36 mouse cellular contexts compared by ENCODE assay signal in the genomic region with DNA sequence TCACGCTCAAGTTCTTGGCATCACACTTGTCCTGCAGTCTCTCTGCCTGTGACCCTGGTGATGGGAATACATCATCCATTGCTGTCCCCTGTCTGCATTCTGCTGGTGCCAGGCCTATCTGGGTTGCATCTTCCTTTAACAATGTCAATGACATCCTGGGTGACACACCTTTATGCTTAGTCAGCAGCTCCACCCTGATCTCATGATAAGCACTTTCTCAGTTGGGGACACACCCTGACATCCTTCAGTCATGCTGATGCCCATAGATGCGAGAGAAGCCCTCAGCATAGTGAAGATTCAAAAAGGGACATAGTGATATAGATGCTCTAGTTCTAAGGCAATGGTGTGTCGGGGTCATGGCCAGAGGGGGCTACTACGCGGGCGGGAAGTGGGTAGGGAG. TPM values are rescaled to one million over a fixed set of nuclear protein-coding genes. Genes with fewer than 3 reads are reported as not detected.
DNase-seq lines count a peak whose midpoint lies in the region; ATAC-seq and TF ChIP-seq lines count a peak whose summit lies in the region.
"Had no signal": no experiment of that assay in that cellular context is flagged by ENCODE, and none has a peak within 500 bp of the region (broad histone marks: within the 10 kb centered on the region; RNA-seq: fewer than 3 reads in every experiment).

No protein-coding gene starts in this region.

- no peak for TF ChIP-seq CTCF in E14TG2a.4 (conservative IDR thresholded peaks at IDR 0.05; ENCODE audit: low read length)
- TF ChIP-seq CTCF in small intestine, adult 2 months (IDR thresholded peaks at IDR 0.05; ENCODE audit: extremely low read depth, insufficient read length, insufficient replicate concordance, low read depth, low read length) = no peak
- TF ChIP-seq CTCF in thymus, adult 2 months (IDR thresholded peaks at IDR 0.05; ENCODE audit: borderline replicate concordance, control insufficient read depth, extremely low read depth, insufficient read depth, low read length, poor library complexity) = no peak
- no peak for TF ChIP-seq CTCF in gastrocnemius, adult 2 months (IDR thresholded peaks at IDR 0.05)

- peak overlapping the region; percentile 4 for H3K4me3 ChIP-seq in megakaryocyte, embryonic 14.5 days (replicated peaks)
- peak overlapping the region; percentile 53; the same call in 1 of the 2 replicates for H3K4me3 ChIP-seq in E14TG2a.4 (replicated peaks; ENCODE audit: low read length)
- H3K4me3 ChIP-seq in small intestine, adult 2 months (ENCODE audit: low read depth, low read length) = no peak overlapping the region
- no peak overlapping the region for H3K4me3 ChIP-seq in thymus, adult 2 months (ENCODE audit: control insufficient read depth, insufficient read depth, low read length)
- H3K4me3 ChIP-seq in gastrocnemius, adult 2 months = no peak overlapping the region
- H3K4me3 ChIP-seq: embryonic facial prominence, embryonic 13.5 days; forebrain, embryonic 10.5 days; midbrain, embryonic 10.5 days; neural tube, embryonic 13.5 days; stomach, embryonic 15.5 days had no signal

- 83% methylated on average over 6 of the region's 6 CpGs for WGBS in small intestine, adult 2 months
- WGBS in thymus, adult 2 months = 92% methylated on average over 6 of the region's 6 CpGs

- intact Hi-C loops in gastrocnemius, adult 2 months (cut with DNase I) = no loop called here

- peak overlapping the region; percentile 88 for H3K27ac ChIP-seq in small intestine, adult 2 months (ENCODE audit: insufficient read depth, low read depth, low read length)
- H3K27ac ChIP-seq in thymus, adult 2 months (ENCODE audit: control insufficient read depth, insufficient read depth, low read length) = no peak overlapping the region
- H3K27ac ChIP-seq in gastrocnemius, adult 2 months = no peak overlapping the region
- H3K27ac ChIP-seq: liver, embryonic 14.5 days; macrophage; midbrain, embryonic 10.5 days; neural tube, embryonic 13.5 days; stomach, embryonic 15.5 days had no signal

- DNase-seq in ZHBTc4 (ENCODE audit: low read depth, low spot score) = peak; percentile 66
- no peak for DNase-seq in thymus, adult 2 months
- DNase-seq in cerebellum, adult 11 months = no peak
- DNase-seq in gastrocnemius, adult 2 months = no peak
- DNase-seq: cerebellum, adult 11-12 months; cerebellum, adult 9-11 months; gastrocnemius, postnatal 10 days; kidney, adult 11 months; liver; lung, adult 2 months; lung, postnatal 10 days; thymus, postnatal 14 days had no signal

- no peaks in the 10 kb centered on the region for H3K36me3 ChIP-seq in megakaryocyte, embryonic 14.5 days (replicated peaks; ENCODE audit: low read length)
- H3K36me3 ChIP-seq in E14TG2a.4 (ENCODE audit: insufficient read depth, low read length) = no peaks in the 10 kb centered on the region
- H3K36me3 ChIP-seq in small intestine, adult 2 months (ENCODE audit: control insufficient read depth, insufficient read depth, low read length) = no peaks in the 10 kb centered on the region
- no peaks in the 10 kb centered on the region for H3K36me3 ChIP-seq in thymus, adult 2 months (ENCODE audit: control insufficient read depth, insufficient read depth, low read length)
- H3K36me3 ChIP-seq: embryonic facial prominence, embryonic 13.5 days; forebrain, embryonic 10.5 days; G1E; midbrain, embryonic 10.5 days; neural tube, embryonic 13.5 days; stomach, embryonic 15.5 days had no signal

- H3K9me3 ChIP-seq in megakaryocyte, embryonic 14.5 days = peaks cover 7% of the 10 kb centered on the region
- H3K9me3 ChIP-seq in E14TG2a.4 (ENCODE audit: low read length) = no peaks in the 10 kb centered on the region
- H3K9me3 ChIP-seq: embryonic facial prominence, embryonic 13.5 days; forebrain, embryonic 10.5 days; G1E; midbrain, embryonic 10.5 days; neural tube, embryonic 13.5 days; stomach, embryonic 15.5 days had no signal

- H3K27me3 ChIP-seq in megakaryocyte, embryonic 14.5 days (replicated peaks) = peaks cover 2% of the 10 kb centered on the region
- no peaks in the 10 kb centered on the region for H3K27me3 ChIP-seq in E14TG2a.4 (ENCODE audit: insufficient read depth, low read length)
- H3K27me3 ChIP-seq in small intestine, adult 2 months (ENCODE audit: control insufficient read depth, insufficient read depth, low read length) = no peaks in the 10 kb centered on the region
- H3K27me3 ChIP-seq in thymus, adult 2 months (ENCODE audit: control insufficient read depth, insufficient read depth, low read length) = no peaks in the 10 kb centered on the region
- H3K27me3 ChIP-seq: embryonic facial prominence, embryonic 13.5 days; neural tube, embryonic 13.5 days; stomach, embryonic 15.5 days had no signal

- no peak for ATAC-seq in megakaryocyte, adult 5-6 weeks (ENCODE audit: poor library complexity, severe bottlenecking)
- ATAC-seq: forebrain, postnatal 0 days; hindbrain, embryonic 16.5 days had no signal

- no peak for TF ChIP-seq POLR2A in small intestine, adult 2 months (IDR thresholded peaks at IDR 0.05; ENCODE audit: low read depth, low read length)
- no peak for TF ChIP-seq POLR2A in thymus, adult 2 months (IDR thresholded peaks at IDR 0.05; ENCODE audit: control insufficient read depth, extremely low read depth, insufficient read depth, low read length, poor library complexity)

- H3K4me1 ChIP-seq in megakaryocyte, embryonic 14.5 days = peaks cover 36% of the 10 kb centered on the region
- peaks cover 97% of the 10 kb centered on the region for H3K4me1 ChIP-seq in E14TG2a.4 (replicated peaks; ENCODE audit: low read depth, low read length)
- peaks cover 24% of the 10 kb centered on the region for H3K4me1 ChIP-seq in small intestine, adult 2 months (ENCODE audit: control insufficient read depth, insufficient read depth, insufficient read length, low read length)
- H3K4me1 ChIP-seq in thymus, adult 2 months (replicated peaks; ENCODE audit: control insufficient read depth, insufficient read depth, low read length) = peaks cover 10% of the 10 kb centered on the region

RNA-seq across cellular contexts. Expression of gene Moap1, which starts 18.3 kb away (rescaled TPM):
- polyA plus RNA-seq in megakaryocyte, embryonic 14.5 days (2012; ENCODE audit: insufficient read depth, low replicate concordance) = 3.3 TPM in 1 of 2 replicates, not detected in the other
- total RNA-seq in megakaryocyte, adult 5-6 weeks (2015) = 7.1 and 10.4 TPM in 2 replicates
- 9.9 and 12.2 TPM in 2 replicates for total RNA-seq in megakaryocyte, adult 5-6 weeks (2017)
- 0.30 and 0.74 TPM in 2 replicates for polyA plus RNA-seq in small intestine, adult 2 months (2012; rRNA removed)
- polyA plus RNA-seq in thymus, adult 2 months (2012; rRNA removed) = 0.71 and 1.3 TPM in 2 replicates
- 1 to 10 TPM; 4.8 to 5.5 TPM for total RNA-seq in gastrocnemius, adult 2 months (2021)

RNA-seq across cellular contexts. Expression of gene Tmem251, which starts 18.4 kb away (rescaled TPM):
- 1.2 and 2.4 TPM in 2 replicates for polyA plus RNA-seq in megakaryocyte, embryonic 14.5 days (2012; ENCODE audit: insufficient read depth, low replicate concordance)
- total RNA-seq in megakaryocyte, adult 5-6 weeks (2015) = 13.4 and 13.9 TPM in 2 replicates
- total RNA-seq in megakaryocyte, adult 5-6 weeks (2017) = 9.7 and 11.4 TPM in 2 replicates
- 1.7 and 2.4 TPM in 2 replicates for polyA plus RNA-seq in small intestine, adult 2 months (2012; rRNA removed)
- polyA plus RNA-seq in thymus, adult 2 months (2012; rRNA removed) = 4.2 and 4.4 TPM in 2 replicates
- total RNA-seq in gastrocnemius, adult 2 months (2021) = 1 to 10 TPM; 2.3 to 3.5 TPM

RNA-seq across cellular contexts. Expression of gene Itpk1, which starts 20.4 kb away (rescaled TPM):
- polyA plus RNA-seq in megakaryocyte, embryonic 14.5 days (2012; ENCODE audit: insufficient read depth, low replicate concordance) = 15.7 and 19.2 TPM in 2 replicates
- 10.4 and 10.7 TPM in 2 replicates for total RNA-seq in megakaryocyte, adult 5-6 weeks (2015)
- 14.0 and 16.6 TPM in 2 replicates for total RNA-seq in megakaryocyte, adult 5-6 weeks (2017)
- 104 and 324 TPM in 2 replicates for polyA plus RNA-seq in small intestine, adult 2 months (2012; rRNA removed)
- polyA plus RNA-seq in thymus, adult 2 months (2012; rRNA removed) = 34.2 and 36.9 TPM in 2 replicates
- 1 to 10 TPM; 6.5 to 6.6 TPM for total RNA-seq in gastrocnemius, adult 2 months (2021)

RNA-seq across cellular contexts. Expression of gene Gm28051, which starts 32.4 kb away (rescaled TPM):
- polyA plus RNA-seq in megakaryocyte, embryonic 14.5 days (2012; ENCODE audit: insufficient read depth, low replicate concordance) = not detected in 2 replicates
- not detected in 2 replicates for total RNA-seq in megakaryocyte, adult 5-6 weeks (2015)
- not detected in 2 replicates for total RNA-seq in megakaryocyte, adult 5-6 weeks (2017)
- not detected in 2 replicates for polyA plus RNA-seq in small intestine, adult 2 months (2012; rRNA removed)
- polyA plus RNA-seq in thymus, adult 2 months (2012; rRNA removed) = not detected in 2 replicates
- total RNA-seq in gastrocnemius, adult 2 months (2021) = not detected
- total RNA-seq: adrenal gland, adult 2 months; common myeloid progenitor, adult 5-6 weeks; forebrain, postnatal 0 days; G1E; gastrocnemius, postnatal 10 days; heart, adult 8-10 months; heart, postnatal 25 days; left cerebral cortex, postnatal 10 days had no signal
- polyA plus RNA-seq: adrenal gland, adult 2 months; embryonic facial prominence, embryonic 13.5 days; forebrain, embryonic 10.5 days; forebrain, postnatal 0 days; gonadal fat pad, adult 2 months; heart, embryonic 14.5 days; hindbrain, embryonic 11.5 days; hindbrain, embryonic 16.5 days; kidney, embryonic 14.5 days; liver, embryonic 14.5 days; lung, adult 2 months; macrophage; midbrain, embryonic 10.5 days; midbrain, postnatal 0 days; neural tube, embryonic 13.5 days; stomach, embryonic 15.5 days had no signal

RNA-seq across cellular contexts. Expression of gene Gon7, which starts 32.5 kb away (rescaled TPM):
- polyA plus RNA-seq in megakaryocyte, embryonic 14.5 days (2012; ENCODE audit: insufficient read depth, low replicate concordance) = 10.4 TPM in 1 of 2 replicates, not detected in the other
- total RNA-seq in megakaryocyte, adult 5-6 weeks (2015) = 22.2 and 26.1 TPM in 2 replicates
- total RNA-seq in megakaryocyte, adult 5-6 weeks (2017) = 14.0 and 29.9 TPM in 2 replicates
- polyA plus RNA-seq in small intestine, adult 2 months (2012; rRNA removed) = 3.4 and 11.2 TPM in 2 replicates
- polyA plus RNA-seq in thymus, adult 2 months (2012; rRNA removed) = 19.4 and 25.0 TPM in 2 replicates
- 10 to 100 TPM in 1 of 2 experiments, 1 to 10 TPM in 1; 7.7 to 11.3 TPM for total RNA-seq in gastrocnemius, adult 2 months (2021)

Comparison
In these comparisons a context has a peak if more than half of its experiments do, and no peak if none do; other contexts are left out.
1. H3K4me3 ChIP-seq: peak in megakaryocyte, embryonic 14.5 days (single experiment) and E14TG2a.4 (single experiment); none in small intestine, adult 2 months (single experiment), thymus, adult 2 months (single experiment) and gastrocnemius, adult 2 months (single experiment).